Mouse (Mus musculus) hindbrain, embryonic 13.5 days (tissue): ENCODE data around the gene Gne. TPM values are rescaled to one million over a fixed set of nuclear protein-coding genes. Genes with fewer than 3 reads are reported as not detected.

ENCODE experiments used
- ATAC-seq: fragments of 200-750 bp; cut with Nextera tagmentation; 2 replicates; pipeline ENCODE4 v1.8.0; 2017; ENCODE audit warnings: moderate TSS enrichment; ENCODE audit not compliant: low FRiP score
- H3K27ac ChIP-seq: fragments of 300-500 bp; sonication (generic); 2 replicates; pipeline ENCODE4 v1.5.1; 2015; ENCODE audit warnings: inconsistent platforms, mild to moderate bottlenecking, moderate library complexity
- H3K27me3 ChIP-seq: fragments of 300-500 bp; sonication (generic); 2 replicates; pipeline ENCODE4 v1.6.1; 2015; ENCODE audit warnings: mild to moderate bottlenecking, inconsistent platforms
- H3K36me3 ChIP-seq: fragments of 300-500 bp; sonication (generic); 2 replicates; pipeline ENCODE4 v1.6.1; 2015; ENCODE audit warnings: mild to moderate bottlenecking, inconsistent platforms
- H3K4me1 ChIP-seq: fragments of 300-500 bp; sonication (generic); replicated peaks from 2 replicates; pipeline ENCODE4 v1.6.1; 2015; ENCODE audit warnings: inconsistent platforms
- H3K4me2 ChIP-seq: fragments of 300-500 bp; sonication (generic); 2 replicates; pipeline ENCODE4 v1.6.1; 2015; ENCODE audit warnings: inconsistent platforms, mild to moderate bottlenecking, moderate library complexity
- H3K4me3 ChIP-seq: fragments of 300-500 bp; sonication (generic); 2 replicates; pipeline ENCODE4 v1.5.1; 2015; ENCODE audit warnings: mild to moderate bottlenecking, inconsistent platforms
- H3K9ac ChIP-seq: fragments of 300-500 bp; sonication (generic); 2 replicates; pipeline ENCODE4 v1.6.1; 2015; ENCODE audit warnings: mild to moderate bottlenecking, inconsistent platforms
- H3K9me3 ChIP-seq: fragments of 300-500 bp; sonication (generic); 2 replicates; pipeline ENCODE4 v1.6.1; 2016; ENCODE audit warnings: inconsistent platforms
- WGBS: fragments of 180-500 bp; shearing (Covaris S2); methylation state at CpG from one replicate; pipeline ENCODE4 v1.1.7; 2015; 5-methylcytosine and 5-hydroxymethylcytosine counted together
- polyA plus RNA-seq: library from polyadenylated mRNA; unstranded; fragments of >200 nt; fragmentation: Nextera tagmentation; extraction: Ambion mirVana; gene quantifications from 2 replicates; pipeline ENCODE4 v1.2.1, GENCODE M21; 2015

Gne gene
- polyA plus RNA-seq, 1 experiment from 2014 or later, result 24.1 TPM

DNA sequence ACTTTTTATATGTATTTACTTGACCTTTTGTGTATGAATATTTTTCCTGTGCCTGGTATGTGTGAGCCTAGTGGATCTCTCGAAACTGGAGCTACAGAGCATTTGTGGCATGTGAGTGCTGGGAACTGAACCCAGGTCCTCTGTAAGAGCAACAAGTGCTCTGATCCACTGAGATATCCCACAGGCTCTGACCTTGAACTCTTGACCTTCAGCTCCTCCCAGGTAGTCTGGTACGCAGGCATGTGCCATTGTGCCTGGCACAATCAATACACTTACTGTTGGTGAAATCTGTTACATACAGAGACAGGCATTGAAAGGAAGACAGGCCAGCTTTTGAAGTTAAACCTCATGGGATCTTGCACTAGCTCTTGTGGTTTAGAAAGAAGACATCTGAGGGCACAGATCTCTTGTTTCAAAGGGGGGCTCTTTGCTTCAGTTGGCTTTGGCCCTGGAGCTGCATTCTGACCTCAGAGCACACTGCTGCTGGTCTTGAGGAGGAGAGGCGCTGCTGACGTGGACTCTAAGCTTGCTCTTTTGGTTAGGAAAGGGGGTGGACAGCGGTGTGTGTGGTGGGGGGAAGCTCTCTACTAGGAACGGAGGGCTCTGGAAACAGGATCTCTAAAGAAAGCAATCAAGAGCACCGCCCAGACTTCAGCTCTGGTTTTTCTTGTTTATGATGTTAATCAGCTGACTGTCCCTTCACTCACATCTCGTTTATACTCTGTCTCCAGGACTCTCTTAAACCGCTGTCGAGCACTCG is 13.8 kb upstream of the Gne start:
- Histone ChIP-seq H3K9me3 (no peaks in the 10 kb centered on the region), H3K9ac (no peak overlapping the region), H3K36me3 (no peaks in the 10 kb centered on the region), H3K27me3 (no peaks in the 10 kb centered on the region), H3K4me2 (no peak overlapping the region), H3K27ac (no peak overlapping the region), H3K4me3 (no peak overlapping the region), H3K4me1 (0 out of 2 replicates have a peak, but pooled peaks cover under 1% of the 10 kb centered on the region)
- no peak for ATAC-seq
- WGBS, result 61% methylated on average over 11 of the region's 11 CpGs

GRCm38 (mm10) chr4:44094475-44094874 is 10.5 kb upstream of the Gne start:
- Histone ChIP-seq H3K9ac (no peak overlapping the region), H3K4me3 (no peak overlapping the region), H3K27me3 (no peaks in the 10 kb centered on the region), H3K4me1 (no peaks in the 10 kb centered on the region), H3K27ac (no peak overlapping the region), H3K4me2 (no peak overlapping the region), H3K36me3 (no peaks in the 10 kb centered on the region), H3K9me3 (no peaks in the 10 kb centered on the region)
- 84% methylated on average over 4 of the region's 4 CpGs for WGBS
- no peak for ATAC-seq

- Histone ChIP-seq H3K9me3 (no peaks in the 10 kb centered on the region), H3K27me3 (no peaks in the 10 kb centered on the region), H3K4me2 (no peak overlapping the region), H3K4me3 (no peak overlapping the region), H3K4me1 (no peaks in the 10 kb centered on the region), H3K27ac (no peak overlapping the region), H3K36me3 (no peaks in the 10 kb centered on the region), H3K9ac (no peak overlapping the region)
- WGBS, result 81% methylated on average over 11 of the region's 11 CpGs
- ATAC-seq, result no peak
These were observed 8.4 kb upstream of the Gne start for GRCm38 (mm10) chr4:44092359-44092758.

DNA sequence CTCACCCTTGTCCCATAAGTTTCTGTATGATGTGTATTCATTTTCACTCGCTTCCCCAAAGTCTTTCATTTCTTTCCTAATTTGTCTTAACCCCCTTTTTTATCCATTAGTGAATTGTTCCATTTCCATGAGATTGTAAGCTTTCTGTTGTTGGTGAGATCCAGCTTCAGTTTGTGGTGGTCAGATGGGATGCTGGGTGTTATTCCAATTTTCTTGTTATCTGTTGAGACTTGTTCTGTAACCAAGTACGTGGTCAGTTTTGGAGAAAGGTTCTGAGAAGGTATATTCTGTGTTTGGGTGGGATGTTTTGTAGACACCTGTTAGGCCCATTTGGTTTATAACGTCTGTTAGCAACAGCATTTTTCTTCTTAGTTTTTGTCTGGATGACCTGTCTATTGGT is 1.6 kb upstream of the Gne start:
- Histone ChIP-seq H3K4me3 (no peak overlapping the region), H3K27ac (no peak overlapping the region), H3K27me3 (no peaks in the 10 kb centered on the region), H3K36me3 (no peaks in the 10 kb centered on the region), H3K9me3 (no peaks in the 10 kb centered on the region), H3K4me2 (no peak overlapping the region), H3K4me1 (0 out of 2 replicates have a peak, but pooled peaks cover 10% of the 10 kb centered on the region), H3K9ac (no peak overlapping the region)
- ATAC-seq, result no peak
- WGBS, result 96% methylated on average over 3 of the region's 3 CpGs

- no peak overlapping the region for H3K4me2 ChIP-seq
These were observed 787 bp upstream of the Gne start for GRCm38 (mm10) chr4:44084602-44085325.

DNA sequence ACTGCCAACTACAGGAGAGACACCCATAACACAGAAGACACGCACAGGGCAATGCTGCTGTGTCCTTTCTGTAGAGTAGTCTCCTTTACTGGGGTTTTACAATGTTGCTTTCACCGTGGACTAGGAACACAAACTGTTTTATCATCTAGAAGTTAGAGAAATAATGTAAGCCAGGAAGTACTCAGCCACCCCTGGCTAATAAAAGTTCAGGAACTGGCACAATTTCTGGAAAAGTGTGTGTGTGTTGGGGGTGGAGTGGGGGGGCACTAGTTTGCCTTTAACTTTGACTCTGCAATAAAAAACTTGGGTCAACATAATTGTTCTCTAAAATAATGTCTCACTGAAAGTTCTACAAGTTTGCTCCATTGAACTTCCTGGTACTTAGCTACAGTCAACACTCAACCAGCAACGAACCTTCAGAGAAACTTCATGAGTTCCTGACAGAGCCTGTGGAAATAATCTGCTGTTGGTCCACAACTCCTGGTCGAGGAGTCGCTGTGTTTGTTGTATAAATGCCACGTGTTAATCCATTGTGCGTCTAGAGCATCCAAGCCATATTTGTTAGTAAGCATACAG is 5.5 kb downstream of the Gne start:
- Histone ChIP-seq H3K27me3 (no peaks in the 10 kb centered on the region), H3K9ac (no peak overlapping the region), H3K4me3 (no peak overlapping the region), H3K27ac (no peak overlapping the region), H3K9me3 (no peaks in the 10 kb centered on the region), H3K36me3 (no peaks in the 10 kb centered on the region), H3K4me2 (no peak overlapping the region), H3K4me1 (no peaks in the 10 kb centered on the region)
- WGBS, result 90% methylated on average over 7 of the region's 7 CpGs
- no peak for ATAC-seq

More at GRCm38 (mm10) chr4:44084602-44085325, 787 bp upstream of the Gne start:
- no peak overlapping the region for H3K27ac ChIP-seq
- H3K4me1 ChIP-seq, result 0 out of 2 replicates have a peak, but pooled peaks cover 10% of the 10 kb centered on the region
- 87% methylated on average over 13 of the region's 13 CpGs for WGBS
- no peak overlapping the region for H3K9ac ChIP-seq
- H3K9me3 ChIP-seq, result no peaks in the 10 kb centered on the region
- no peaks in the 10 kb centered on the region for H3K36me3 ChIP-seq
- no peak for ATAC-seq
- H3K4me3 ChIP-seq, result no peak overlapping the region
- H3K27me3 ChIP-seq, result no peaks in the 10 kb centered on the region

GRCm38 (mm10) chr4:44074422-44074821 is 9.6 kb downstream of the Gne start:
- peaks cover 14% of the 10 kb centered on the region for H3K4me1 ChIP-seq
- no peak overlapping the region for H3K4me3 ChIP-seq
- 81% methylated on average over 4 of the region's 4 CpGs for WGBS
- H3K27ac ChIP-seq, result no peak overlapping the region
- H3K4me2 ChIP-seq, result no peak overlapping the region
- no peaks in the 10 kb centered on the region for H3K9me3 ChIP-seq
- H3K36me3 ChIP-seq, result no peaks in the 10 kb centered on the region
- H3K9ac ChIP-seq, result no peak overlapping the region
- ATAC-seq, result no peak
- no peaks in the 10 kb centered on the region for H3K27me3 ChIP-seq

DNA sequence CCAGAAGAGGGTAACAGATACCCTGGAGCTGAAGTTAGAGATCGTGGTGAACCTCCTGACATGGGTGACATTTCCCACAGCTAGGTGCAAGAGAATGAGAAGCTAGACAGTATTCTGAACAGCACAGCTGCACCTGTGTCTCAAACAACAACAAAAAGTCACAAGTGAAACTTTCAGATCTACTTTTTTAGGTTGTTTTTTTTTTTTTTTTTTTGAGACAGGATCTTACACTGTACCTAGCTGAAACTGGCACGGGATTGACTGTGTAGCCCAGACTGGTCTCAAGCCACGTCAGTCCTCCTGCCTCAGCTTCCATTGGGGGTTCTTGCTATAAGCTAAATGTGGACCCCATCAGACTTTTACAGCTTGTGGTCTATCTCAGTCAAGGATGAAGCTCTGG is 10.2 kb downstream of the Gne start:
- ATAC-seq, result no peak
- H3K36me3 ChIP-seq, result no peaks in the 10 kb centered on the region
- 83% methylated on average over 3 of the region's 3 CpGs for WGBS
- H3K4me2 ChIP-seq, result no peak overlapping the region
- no peak overlapping the region for H3K4me3 ChIP-seq
- H3K4me1 ChIP-seq, result peaks cover 14% of the 10 kb centered on the region
- no peak overlapping the region for H3K27ac ChIP-seq
- H3K27me3 ChIP-seq, result no peaks in the 10 kb centered on the region
- no peak overlapping the region for H3K9ac ChIP-seq
- H3K9me3 ChIP-seq, result no peaks in the 10 kb centered on the region

GRCm38 (mm10) chr4:44072873-44073441 is 11.0 kb downstream of the Gne start:
- Histone ChIP-seq H3K4me2 (peak overlapping the region; percentile 67), H3K9me3 (no peaks in the 10 kb centered on the region), H3K27me3 (no peaks in the 10 kb centered on the region), H3K4me1 (peaks cover 18% of the 10 kb centered on the region), H3K36me3 (no peaks in the 10 kb centered on the region), H3K9ac (peak overlapping the region; percentile 96), H3K4me3 (peak overlapping the region; percentile 97), H3K27ac (peak overlapping the region; percentile 91)
- peak; percentile 80 for ATAC-seq
- WGBS, result 12% methylated on average over 9 of the region's 9 CpGs

DNA sequence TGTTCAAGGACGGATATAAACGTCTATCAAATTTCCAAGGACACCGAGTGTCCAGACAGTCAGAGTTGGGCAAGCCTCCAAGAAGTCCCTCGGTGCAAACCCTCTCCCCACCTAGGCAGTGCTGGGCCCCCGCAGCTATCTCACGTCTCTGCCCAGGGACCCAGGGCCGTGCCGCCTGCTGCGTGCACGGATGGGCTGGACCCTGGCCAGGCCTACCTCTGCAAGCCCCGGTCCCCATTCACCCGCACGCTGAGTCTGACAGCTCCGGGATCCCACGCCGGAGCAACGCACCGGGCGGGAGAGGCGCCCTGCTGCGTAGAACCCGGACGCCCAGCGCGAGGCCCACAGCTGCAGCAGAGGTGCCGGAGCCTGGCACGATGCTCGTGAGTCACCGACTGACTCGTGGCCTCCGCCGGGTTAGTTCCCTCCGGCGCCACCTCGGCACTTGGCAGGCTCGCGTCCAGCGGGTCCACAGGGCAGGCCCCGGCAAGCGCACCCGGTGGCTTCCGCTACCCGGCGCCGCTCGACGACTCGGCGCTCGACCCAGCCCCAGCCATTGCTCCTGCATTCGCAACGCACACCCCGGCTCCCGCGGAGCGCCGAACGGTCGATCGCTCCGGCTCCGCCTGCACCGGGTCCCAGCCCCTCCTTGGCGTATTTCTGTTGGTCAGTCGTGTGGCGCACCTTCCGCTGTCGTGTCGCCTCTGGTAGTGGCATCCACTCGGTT is 11.7 kb downstream of the Gne start:
- no peaks in the 10 kb centered on the region for H3K27me3 ChIP-seq
- peak overlapping the region; percentile 96 for H3K9ac ChIP-seq
- WGBS, result under 1% methylated on average over 70 of the region's 70 CpGs
- H3K4me1 ChIP-seq, result peaks cover 18% of the 10 kb centered on the region
- no peaks in the 10 kb centered on the region for H3K9me3 ChIP-seq
- H3K36me3 ChIP-seq, result no peaks in the 10 kb centered on the region
- peak; percentile 97 for ATAC-seq
- H3K4me2 ChIP-seq, result peak overlapping the region; percentile 67
- H3K27ac ChIP-seq, result peak overlapping the region; percentile 91
- peak overlapping the region; percentile 97 for H3K4me3 ChIP-seq

DNA sequence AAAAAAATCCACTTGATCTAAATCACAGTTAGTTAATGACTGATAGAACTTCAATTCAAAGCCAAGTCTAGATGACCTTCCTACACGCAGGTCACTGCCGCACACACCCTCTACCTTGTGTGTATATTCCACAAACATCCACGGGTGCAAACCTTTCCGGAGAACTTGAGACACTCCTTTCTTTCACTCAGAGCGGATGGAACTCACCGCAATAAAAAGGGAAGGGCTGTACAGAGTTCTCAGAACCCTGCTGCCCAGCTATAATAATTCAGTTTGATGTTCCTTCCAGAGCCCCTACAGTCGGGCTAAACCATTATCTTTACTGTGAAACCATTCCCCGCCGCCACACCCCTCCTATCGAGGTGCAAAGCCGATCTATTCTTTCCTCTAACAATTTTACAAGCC is 12.2 kb downstream of the Gne start:
- H3K27me3 ChIP-seq, result no peaks in the 10 kb centered on the region
- peak overlapping the region; percentile 96 for H3K9ac ChIP-seq
- ATAC-seq, result peak; percentile 29; the same call in 1 of the 2 replicates
- H3K4me1 ChIP-seq, result peaks cover 18% of the 10 kb centered on the region
- H3K27ac ChIP-seq, result peak overlapping the region; percentile 91
- H3K9me3 ChIP-seq, result no peaks in the 10 kb centered on the region
- peak overlapping the region; percentile 97 for H3K4me3 ChIP-seq
- no peaks in the 10 kb centered on the region for H3K36me3 ChIP-seq
- peak overlapping the region; percentile 67 for H3K4me2 ChIP-seq
- WGBS, result 12% methylated on average over 11 of the region's 11 CpGs

- peak overlapping the region; percentile 96 for H3K9ac ChIP-seq
- WGBS, result 54% methylated on average over 4 of the region's 4 CpGs
These were observed 13.3 kb downstream of the Gne start for GRCm38 (mm10) chr4:44070641-44071040.

More at GRCm38 (mm10) chr4:44070641-44071040, 13.3 kb downstream of the Gne start:
- peak overlapping the region; percentile 97; the same call in 1 of the 2 replicates for H3K4me3 ChIP-seq
- ATAC-seq, result no peak
- H3K27ac ChIP-seq, result no peak overlapping the region
- H3K4me1 ChIP-seq, result peaks cover 18% of the 10 kb centered on the region
- no peaks in the 10 kb centered on the region for H3K36me3 ChIP-seq
- H3K4me2 ChIP-seq, result peak overlapping the region; percentile 67
- no peaks in the 10 kb centered on the region for H3K27me3 ChIP-seq
- no peaks in the 10 kb centered on the region for H3K9me3 ChIP-seq
